Mouse (Mus musculus): ENCODE measurements around the gene Mrps21. TPM values are rescaled to one million over a fixed set of nuclear protein-coding genes. Genes with fewer than 3 reads are reported as not detected.
A peak's percentile ranks its signal among the peaks of the same experiment; 100 is the strongest.

The Mrps21 gene
- polyA plus RNA-seq, 1 experiment, result 51.8 TPM

DNA sequence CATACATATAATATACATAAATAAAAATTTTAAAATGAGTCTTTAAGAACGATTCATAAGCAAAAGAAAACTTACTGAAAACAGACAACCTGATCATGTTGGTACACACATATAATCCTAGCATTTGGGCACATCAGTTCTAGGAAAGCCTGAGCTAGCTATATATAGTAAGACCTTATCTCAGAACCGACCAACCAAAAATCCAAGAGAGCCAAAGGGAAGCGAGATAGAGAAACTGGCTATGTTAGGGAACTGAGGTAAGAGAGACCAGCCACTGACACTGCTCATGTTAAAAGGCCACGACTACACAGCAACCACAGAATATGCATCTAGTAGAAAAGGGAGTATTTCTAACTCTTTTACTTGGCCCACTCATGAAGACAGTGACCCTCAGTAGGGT is 20.7 kb downstream of the Mrps21 start:
- H3K4me1 ChIP-seq (ENCODE audit: control insufficient read depth, insufficient read depth, insufficient read length, low read length), result no peaks in the 10 kb centered on the region
- TF ChIP-seq CTCF (IDR thresholded peaks at IDR 0.05; ENCODE audit: extremely low read depth, insufficient read length, insufficient replicate concordance, low read depth, low read length) (no peak), POLR2A (IDR thresholded peaks at IDR 0.05; ENCODE audit: low read depth, low read length) (no peak)
- peaks cover 60% of the 10 kb centered on the region for H3K36me3 ChIP-seq (ENCODE audit: control insufficient read depth, insufficient read depth, low read length)
- no peaks in the 10 kb centered on the region for H3K27me3 ChIP-seq (ENCODE audit: control insufficient read depth, insufficient read depth, low read length)
- no peak overlapping the region for H3K4me3 ChIP-seq (ENCODE audit: low read depth, low read length)
- 75% methylated on average over 4 of the region's 4 CpGs for WGBS
- no peak overlapping the region for H3K27ac ChIP-seq (ENCODE audit: insufficient read depth, low read depth, low read length)

DNA sequence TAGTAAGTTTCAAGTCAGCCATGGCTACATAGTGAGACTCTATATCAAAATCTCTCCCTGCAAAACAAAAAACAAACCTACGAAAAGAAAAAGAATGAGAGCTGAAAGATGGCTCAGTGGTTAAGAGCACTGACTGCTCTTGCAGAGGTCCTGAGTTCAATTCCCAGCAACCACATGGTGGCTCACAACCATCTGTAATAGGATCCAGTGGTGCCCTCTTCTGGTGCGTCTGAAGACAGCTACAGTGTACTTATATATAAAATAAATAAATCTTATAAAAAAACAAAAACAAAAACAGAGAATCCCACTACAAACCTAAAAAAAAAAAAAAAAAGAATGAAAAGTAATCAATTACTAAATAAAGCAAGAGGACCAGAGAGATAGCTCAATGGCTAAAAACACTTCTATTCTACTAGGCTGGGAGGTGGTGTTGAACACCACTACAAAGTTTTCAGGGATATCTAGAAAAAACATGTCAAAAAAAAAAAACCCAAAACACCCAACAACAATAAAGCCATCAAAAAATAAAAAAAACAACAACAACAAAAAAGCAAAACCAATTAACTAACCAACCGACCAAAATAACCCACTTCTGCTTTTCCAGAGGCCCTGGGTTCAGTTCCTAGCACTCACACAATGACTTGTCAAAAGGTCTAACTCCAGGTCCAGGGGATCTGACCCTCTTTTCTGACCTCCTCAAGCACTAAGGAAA is 28.7 kb downstream of the Mrps21 start:
- H3K4me3 ChIP-seq (ENCODE audit: low read depth, low read length), result no peak overlapping the region
- peaks cover 63% of the 10 kb centered on the region for H3K36me3 ChIP-seq (ENCODE audit: control insufficient read depth, insufficient read depth, low read length)
- no peak for TF ChIP-seq CTCF (IDR thresholded peaks at IDR 0.05; ENCODE audit: extremely low read depth, insufficient read length, insufficient replicate concordance, low read depth, low read length)
- no peak for TF ChIP-seq POLR2A (IDR thresholded peaks at IDR 0.05; ENCODE audit: low read depth, low read length)
- 74% methylated on average over 3 of the region's 3 CpGs for WGBS
- H3K27ac ChIP-seq (ENCODE audit: insufficient read depth, low read depth, low read length), result no peak overlapping the region
- H3K27me3 ChIP-seq (ENCODE audit: control insufficient read depth, insufficient read depth, low read length), result no peaks in the 10 kb centered on the region
- H3K4me1 ChIP-seq (ENCODE audit: control insufficient read depth, insufficient read depth, insufficient read length, low read length), result no peaks in the 10 kb centered on the region; the same call in 1 of the 2 replicates

DNA sequence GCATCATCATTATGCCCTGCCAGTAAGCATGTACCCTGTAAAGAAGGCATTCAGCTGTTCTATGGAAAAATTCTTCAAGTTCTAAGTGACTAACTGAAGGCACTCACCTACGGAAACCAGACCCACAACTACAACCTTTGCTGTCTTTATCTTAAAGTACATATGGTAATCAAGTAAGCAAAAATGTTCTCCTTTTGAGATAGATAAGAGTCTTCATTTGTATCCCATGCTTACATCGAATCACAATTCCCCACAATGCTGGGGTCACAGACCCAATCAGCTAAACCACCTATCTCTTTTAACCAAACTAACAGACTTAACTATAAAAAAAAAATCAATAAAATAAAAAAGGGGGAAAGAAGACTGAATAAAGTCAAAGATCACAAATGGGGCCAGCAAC is 32.1 kb downstream of the Mrps21 start:
- Histone ChIP-seq H3K4me3 (ENCODE audit: low read depth, low read length) (no peak overlapping the region), H3K4me1 (ENCODE audit: control insufficient read depth, insufficient read depth, insufficient read length, low read length) (no peaks in the 10 kb centered on the region; the same call in 1 of the 2 replicates), H3K36me3 (ENCODE audit: control insufficient read depth, insufficient read depth, low read length) (peaks cover 60% of the 10 kb centered on the region), H3K27me3 (ENCODE audit: control insufficient read depth, insufficient read depth, low read length) (no peaks in the 10 kb centered on the region), H3K27ac (ENCODE audit: insufficient read depth, low read depth, low read length) (no peak overlapping the region)
- TF ChIP-seq POLR2A (IDR thresholded peaks at IDR 0.05; ENCODE audit: low read depth, low read length) (no peak), CTCF (IDR thresholded peaks at IDR 0.05; ENCODE audit: extremely low read depth, insufficient read length, insufficient replicate concordance, low read depth, low read length) (no peak)
- WGBS, result 76% methylated on average over 2 of the region's 2 CpGs

DNA sequence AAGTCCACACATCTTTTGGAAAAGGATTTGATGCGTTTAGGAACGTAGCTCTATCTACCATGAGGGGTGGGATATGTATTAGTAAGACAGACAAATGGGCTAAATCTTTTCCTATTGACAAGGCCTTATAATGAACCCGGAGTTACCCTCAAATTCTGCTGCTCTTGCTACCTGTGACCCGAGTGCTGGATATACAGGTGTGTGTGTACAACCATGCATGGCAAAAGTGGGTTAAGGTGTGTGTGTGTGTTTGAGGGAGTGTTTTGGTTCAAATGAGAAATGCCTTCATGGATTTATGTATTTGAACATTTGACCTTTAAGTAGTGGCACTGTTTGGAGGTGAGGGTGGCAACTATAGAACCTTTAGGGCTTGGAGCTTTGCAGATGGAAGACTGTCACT is 42.3 kb downstream of the Mrps21 start:
- TF ChIP-seq POLR2A (IDR thresholded peaks at IDR 0.05; ENCODE audit: low read depth, low read length) (no peak), CTCF (IDR thresholded peaks at IDR 0.05; ENCODE audit: extremely low read depth, insufficient read length, insufficient replicate concordance, low read depth, low read length) (no peak)
- 98% methylated on average over 4 of the region's 4 CpGs for WGBS
- no peak overlapping the region for H3K27ac ChIP-seq (ENCODE audit: insufficient read depth, low read depth, low read length)
- H3K36me3 ChIP-seq (ENCODE audit: control insufficient read depth, insufficient read depth, low read length), result peaks cover 40% of the 10 kb centered on the region
- no peaks in the 10 kb centered on the region for H3K27me3 ChIP-seq (ENCODE audit: control insufficient read depth, insufficient read depth, low read length)
- no peak overlapping the region for H3K4me3 ChIP-seq (ENCODE audit: low read depth, low read length)
- no peaks in the 10 kb centered on the region for H3K4me1 ChIP-seq (ENCODE audit: control insufficient read depth, insufficient read depth, insufficient read length, low read length)

DNA sequence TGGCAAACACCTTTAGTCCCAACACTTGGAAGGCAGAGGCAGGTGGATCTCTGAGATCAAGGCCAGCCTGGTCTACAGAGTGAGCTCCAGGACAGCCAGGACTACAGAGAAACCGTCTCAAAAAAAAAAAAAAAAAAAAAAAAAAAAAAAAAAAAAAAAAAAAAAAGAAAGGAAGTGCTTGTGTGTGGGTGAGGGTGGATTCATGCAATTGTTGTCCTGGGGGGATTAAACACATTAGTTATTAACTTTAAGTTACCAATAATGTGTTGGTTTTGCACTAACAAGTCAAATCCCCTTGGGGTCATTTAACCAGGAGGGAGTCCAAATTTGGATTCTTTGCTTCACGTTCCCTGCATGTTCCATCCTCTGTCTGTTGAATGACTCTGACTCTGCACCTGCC is 45.0 kb downstream of the Mrps21 start:
- 66% methylated on average over 2 of the region's 2 CpGs for WGBS
- TF ChIP-seq CTCF (IDR thresholded peaks at IDR 0.05; ENCODE audit: extremely low read depth, insufficient read length, insufficient replicate concordance, low read depth, low read length) (no peak), POLR2A (IDR thresholded peaks at IDR 0.05; ENCODE audit: low read depth, low read length) (no peak)
- Histone ChIP-seq H3K36me3 (ENCODE audit: control insufficient read depth, insufficient read depth, low read length) (peaks cover 19% of the 10 kb centered on the region), H3K27me3 (ENCODE audit: control insufficient read depth, insufficient read depth, low read length) (no peaks in the 10 kb centered on the region), H3K4me3 (ENCODE audit: low read depth, low read length) (no peak overlapping the region), H3K4me1 (ENCODE audit: control insufficient read depth, insufficient read depth, insufficient read length, low read length) (no peaks in the 10 kb centered on the region), H3K27ac (ENCODE audit: insufficient read depth, low read depth, low read length) (no peak overlapping the region)

DNA sequence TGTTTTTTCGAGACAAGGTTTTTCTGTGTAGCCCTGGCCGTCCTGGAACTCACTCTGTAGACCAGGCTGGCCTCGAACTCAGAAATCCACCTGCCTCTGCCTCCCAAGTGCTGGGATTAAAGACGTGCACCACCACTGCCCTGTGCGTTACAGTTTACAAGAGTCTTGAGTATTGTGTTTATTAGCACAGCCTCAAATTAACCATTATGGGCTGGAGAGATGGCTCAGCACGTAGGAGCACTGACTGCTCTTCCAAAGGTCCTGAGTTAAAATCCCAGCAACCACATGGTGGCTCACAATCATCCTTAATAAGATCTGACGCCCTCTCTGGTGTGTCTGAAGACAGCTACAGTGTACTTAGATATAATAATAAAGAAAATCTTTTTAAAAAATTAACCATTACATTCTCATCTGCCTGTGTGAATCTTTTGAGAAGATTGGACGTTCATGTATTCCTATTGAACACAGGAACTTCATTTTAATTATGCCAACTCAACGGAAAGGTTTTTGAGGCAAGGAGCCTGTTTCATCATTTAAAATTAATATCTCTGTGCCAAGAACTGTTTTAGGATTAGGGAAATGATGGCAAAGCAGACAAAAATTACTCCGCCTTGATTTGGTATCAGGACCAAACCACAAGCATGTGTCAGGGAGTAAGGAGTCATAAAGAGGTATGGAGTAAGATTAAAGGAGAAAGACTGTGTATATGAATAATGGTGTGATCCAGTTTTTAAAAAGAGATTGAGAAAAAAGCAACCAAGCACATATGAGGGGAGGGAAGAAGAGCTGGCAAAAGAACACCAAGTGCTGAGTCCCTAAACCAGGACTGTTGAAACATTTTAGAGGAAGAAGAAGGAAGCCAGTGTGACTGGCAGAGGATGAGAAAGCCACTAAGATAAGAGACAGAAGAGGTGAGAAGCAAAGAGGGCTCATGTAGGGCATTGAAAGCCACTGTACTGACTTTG is 51.0 kb downstream of the Mrps21 start:
- H3K4me3 ChIP-seq (ENCODE audit: low read depth, low read length), result peak overlapping the region; percentile 71
- TF ChIP-seq POLR2A (IDR thresholded peaks at IDR 0.05; ENCODE audit: low read depth, low read length) (no peak), CTCF (IDR thresholded peaks at IDR 0.05; ENCODE audit: extremely low read depth, insufficient read length, insufficient replicate concordance, low read depth, low read length) (no peak)
- H3K27me3 ChIP-seq (ENCODE audit: control insufficient read depth, insufficient read depth, low read length), result no peaks in the 10 kb centered on the region
- H3K27ac ChIP-seq (ENCODE audit: insufficient read depth, low read depth, low read length), result peak overlapping the region; percentile 74
- 22% methylated on average over 10 of the region's 10 CpGs for WGBS
- H3K36me3 ChIP-seq (ENCODE audit: control insufficient read depth, insufficient read depth, low read length), result no peaks in the 10 kb centered on the region
- H3K4me1 ChIP-seq (ENCODE audit: control insufficient read depth, insufficient read depth, insufficient read length, low read length), result peaks cover 2% of the 10 kb centered on the region; the same call in 1 of the 2 replicates

Measured in small intestine, adult 2 months (tissue).